Mouse (Mus musculus) olfactory bulb, adult 2 months (tissue): Measurements from ENCODE around the gene Traf3ip2.

Experiments used
- CTCF ChIP-seq: fragments of 200-500 bp; IDR thresholded peaks from 2 replicates; pipeline ENCODE4 v1.5.1; 2012; ENCODE audit warnings: low read depth, mild to moderate bottlenecking, low read length, moderate library complexity; ENCODE audit not compliant: insufficient read depth
- POLR2A ChIP-seq: fragments of 200-500 bp; IDR thresholded peaks from 2 replicates; pipeline ENCODE4 v1.6.1; 2012; ENCODE audit warnings: mild to moderate bottlenecking, low read depth, low read length, moderate library complexity; ENCODE audit not compliant: insufficient read depth

DNA sequence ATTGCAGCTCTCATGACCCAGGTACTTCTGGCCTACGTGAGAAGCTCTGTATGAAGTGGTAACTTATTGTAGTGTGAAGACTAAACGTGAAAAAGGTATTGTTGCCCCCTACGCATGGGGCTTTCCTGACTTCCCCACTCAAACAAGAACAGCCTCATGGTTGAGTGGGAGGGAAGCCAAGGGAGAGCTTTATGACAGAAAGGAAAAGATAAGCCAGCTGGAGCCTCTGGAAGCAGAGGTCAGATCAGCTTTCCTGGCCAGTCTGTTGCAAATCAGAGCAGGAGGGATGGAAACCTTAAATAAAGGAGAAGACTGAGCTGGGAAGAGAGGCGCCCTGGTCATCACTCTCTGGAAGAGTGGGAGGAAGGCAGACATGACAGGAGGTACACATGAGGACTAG, 43.7 kb upstream of the Traf3ip2 start:
- TF ChIP-seq CTCF (no peak), POLR2A (no peak)
